Mouse (Mus musculus): ENCODE data around the gene E2f4.

Gene E2f4

DNA sequence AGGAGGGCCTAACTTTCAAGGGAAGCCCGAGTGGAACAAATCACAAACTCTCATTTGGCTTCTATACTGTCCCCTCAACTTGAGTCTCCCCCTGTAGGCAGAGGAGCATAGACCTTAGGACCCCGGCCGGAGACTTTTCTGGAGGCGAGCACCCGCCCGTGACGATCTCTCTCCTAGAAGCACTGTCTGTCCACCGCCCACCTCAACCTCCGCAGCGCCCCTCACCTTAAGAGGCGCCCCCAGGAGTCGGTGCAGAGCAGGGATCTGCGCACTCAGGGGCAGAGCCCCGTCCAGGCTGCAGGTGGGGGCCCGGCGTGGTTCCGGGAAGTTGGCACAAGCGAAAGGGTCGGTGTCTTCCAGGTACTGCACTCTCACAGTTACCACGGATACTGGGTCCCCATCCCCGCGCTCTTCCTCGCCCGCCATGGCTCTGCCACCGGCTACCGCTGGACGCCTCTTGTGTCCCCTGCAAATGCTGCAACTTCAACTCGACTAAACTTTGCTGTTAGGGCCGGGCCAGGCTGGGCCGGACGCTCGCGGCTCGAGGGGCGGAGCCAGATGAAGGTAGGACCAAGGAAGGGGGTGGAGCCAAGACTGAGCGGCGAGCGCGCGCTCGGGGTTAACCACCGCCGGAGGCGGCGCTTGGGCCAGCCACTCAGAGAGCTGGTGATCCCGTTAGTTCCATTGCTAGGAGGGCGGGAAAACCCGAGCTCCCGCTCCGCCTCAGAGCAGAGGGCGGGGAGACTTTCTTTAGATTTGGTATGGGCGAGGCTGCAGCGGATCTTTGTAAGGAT, 50.2 kb downstream of the E2f4 start, which contains the start of gene Fhod1:
TSS of gene Fhod1 (minus strand) at position 526 of the 794 bp plus-strand sequence.
- peak; percentile 63 to 87 for DNase-seq (ENCODE audit: low spot score in 2 of 2)

DNA sequence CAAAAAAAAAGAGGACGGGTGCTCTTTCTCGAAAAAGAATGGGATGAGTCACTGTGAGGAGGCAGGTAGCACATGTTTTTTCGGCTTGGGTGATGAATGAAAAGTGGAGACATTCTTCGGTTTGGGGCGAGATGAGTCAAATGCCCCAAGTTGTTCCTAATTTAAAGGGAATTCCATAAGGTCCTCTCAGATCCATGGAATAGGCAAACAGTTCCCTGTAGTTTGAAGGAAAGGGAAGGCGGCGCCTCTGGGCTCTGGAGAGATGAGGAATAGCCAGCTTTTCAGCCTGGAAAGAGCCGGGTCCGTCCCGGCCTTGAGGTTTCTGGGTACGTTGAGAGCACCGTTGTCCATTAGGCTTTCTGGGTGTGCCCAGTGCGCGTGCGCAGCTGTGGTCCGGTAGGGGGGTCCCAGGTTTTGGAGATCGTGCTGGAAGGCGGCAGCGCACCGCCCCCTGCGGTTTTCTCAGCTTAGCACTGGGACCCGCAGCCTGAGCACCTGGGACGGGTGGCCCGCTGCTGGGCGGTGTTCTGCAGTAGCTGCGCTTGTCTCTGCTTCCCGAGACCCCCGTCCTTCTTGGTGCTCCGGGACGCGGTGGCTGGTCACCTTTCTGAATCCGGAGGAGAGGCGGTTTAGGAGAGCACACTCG, 51.1 kb downstream of the E2f4 start, which contains the start of gene Slc9a5:
TSS of gene Slc9a5 (plus strand) at position 394 of the 646 bp plus-strand sequence.
- peak; percentile 40 to 69 for DNase-seq (ENCODE audit: low spot score in 2 of 2)

DNA sequence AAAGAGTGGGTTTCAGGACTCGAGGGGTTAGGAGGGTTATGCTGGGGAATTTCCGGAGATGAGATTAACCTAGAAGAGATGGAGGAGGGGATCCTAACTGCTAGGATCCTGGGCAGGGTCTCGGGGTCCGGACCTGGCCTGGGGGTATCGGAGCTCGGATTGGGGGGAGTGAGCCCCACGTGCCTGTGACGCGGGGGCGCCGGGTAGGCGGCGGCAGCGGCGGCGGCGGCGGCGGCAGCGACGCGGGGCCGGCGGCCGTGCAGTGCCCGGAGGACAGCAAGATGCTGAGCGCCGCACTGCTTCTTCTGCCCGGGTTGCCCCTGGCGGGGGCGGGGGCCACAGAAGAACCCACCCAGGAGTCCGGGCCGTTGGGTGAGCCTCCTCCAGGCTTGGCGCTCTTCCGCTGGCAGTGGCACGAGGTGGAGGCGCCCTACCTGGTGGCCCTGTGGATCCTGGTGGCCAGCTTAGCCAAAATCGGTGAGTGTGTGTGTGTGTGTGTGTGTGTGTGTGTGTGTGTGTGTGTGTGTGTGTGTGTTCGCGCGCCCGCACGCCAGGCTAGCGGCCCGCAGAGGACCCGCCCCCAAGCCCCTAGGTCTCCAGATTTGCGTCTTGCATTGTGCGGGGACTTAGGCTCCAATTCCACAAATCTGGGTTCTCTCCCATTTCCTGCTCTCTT, 51.8 kb downstream of the E2f4 start:
- DNase-seq (ENCODE audit: low spot score in 2 of 2): peak in 1 of 2 experiments; percentile 60

DNA sequence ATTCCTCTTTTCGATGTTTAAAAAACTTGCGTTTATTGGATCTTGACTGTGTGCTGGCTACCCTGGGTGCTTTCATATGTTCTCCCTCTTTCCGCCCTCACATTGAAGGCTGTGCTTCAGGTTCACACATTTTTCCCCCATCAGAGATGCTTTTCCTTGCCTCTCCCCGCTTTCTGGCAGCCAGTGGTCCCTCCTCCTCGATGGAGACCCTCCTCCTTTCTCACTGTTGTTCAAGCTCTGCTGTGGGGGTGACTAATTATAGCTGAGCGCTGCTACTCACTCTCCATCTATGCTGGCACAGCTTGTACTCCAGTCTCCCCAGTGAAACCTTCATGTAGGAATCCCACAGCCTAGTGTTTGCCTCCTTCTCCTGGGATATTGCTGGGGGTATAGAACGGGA, 52.7 kb downstream of the E2f4 start:
- no peak for DNase-seq (ENCODE audit: low spot score in 2 of 2)

DNA sequence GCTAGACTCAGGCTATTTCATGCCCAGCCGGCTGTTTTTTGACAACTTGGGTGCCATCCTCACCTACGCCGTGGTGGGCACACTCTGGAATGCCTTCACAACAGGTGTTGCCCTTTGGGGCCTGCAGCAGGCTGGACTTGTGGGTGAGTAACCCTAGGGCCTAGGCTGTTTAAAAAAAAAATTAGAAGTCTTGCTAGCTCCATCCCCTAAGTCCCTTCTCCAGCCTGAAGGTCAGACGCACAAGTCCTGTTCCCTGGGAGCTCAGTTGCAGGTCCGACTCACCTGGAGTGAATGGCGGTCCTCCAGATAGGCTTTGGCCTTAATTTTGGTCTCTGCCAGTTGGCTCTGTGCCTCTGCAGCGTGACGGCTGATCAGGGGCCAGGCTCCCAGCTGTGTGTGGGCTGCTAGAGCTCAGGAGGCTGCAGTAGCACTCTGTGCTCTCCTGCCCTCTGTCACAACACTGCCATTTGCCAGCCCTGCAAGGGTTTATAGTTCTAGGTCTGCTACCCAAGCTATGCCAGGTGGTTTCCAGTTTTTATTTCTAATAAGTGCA, 56.2 kb downstream of the E2f4 start:
- no peak for DNase-seq (ENCODE audit: low spot score in 2 of 2)

DNA sequence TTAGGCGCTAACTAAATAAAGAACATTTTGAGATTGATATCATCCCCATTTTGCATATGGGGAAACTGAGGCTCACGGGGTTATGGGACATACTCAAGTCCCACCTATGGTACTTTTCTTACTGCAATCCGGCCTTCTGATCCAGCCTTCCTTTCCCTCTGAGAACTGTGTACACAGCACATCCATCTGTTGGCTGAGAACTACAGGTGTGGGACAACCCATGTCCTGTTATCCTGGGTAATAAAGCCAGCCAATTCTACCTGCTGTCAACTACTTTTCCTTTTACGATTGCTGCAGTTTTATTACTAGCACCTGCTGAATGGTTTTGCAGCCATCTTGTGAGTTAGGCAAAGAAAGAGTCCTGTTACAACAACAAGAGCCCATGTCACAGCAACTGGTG, 57.1 kb downstream of the E2f4 start:
- DNase-seq (ENCODE audit: low spot score in 2 of 2): no peak

Measured in cerebellum, postnatal 4 days (tissue).